Mouse (Mus musculus) right cerebral cortex, postnatal 14 days (tissue): ENCODE measurements at regions not wholly inside any gene's neighbourhood (a gene's known extent, or its start where the extent isn't known, plus 50 kb on each side); places are given as distances from the start of the nearest gene placed in this dataset.
"Not testable (repeated sequence)": the region's sequence is repeated elsewhere in the genome, so short reads cannot be mapped to it uniquely, and the experiment has no call there.

Experiments used
- DNase-seq: peaks from one replicate; pipeline ENCODE4 v3.0.0; 2022

GRCm38 (mm10) chr2:146724924-146725555 is 130.6 kb upstream of the Kiz start:
- DNase-seq, result no peak

GRCm38 (mm10) chr2:146728693-146729092 is 127.0 kb upstream of the Kiz start:
- DNase-seq, result no peak

GRCm38 (mm10) chr2:146731081-146731480 is 124.6 kb upstream of the Kiz start:
- no peak for DNase-seq

- DNase-seq, result not testable (repeated sequence)
Observed at GRCm38 (mm10) chr2:146732891-146733290, 122.8 kb upstream of the Kiz start.

GRCm38 (mm10) chr2:146744396-146744795 is 111.3 kb upstream of the Kiz start:
- no peak for DNase-seq

GRCm38 (mm10) chr2:146745012-146745682 is 110.5 kb upstream of the Kiz start:
- DNase-seq, result no peak

- peak; percentile 43 for DNase-seq
Observed at GRCm38 (mm10) chr2:146745683-146746047, 110.0 kb upstream of the Kiz start.

GRCm38 (mm10) chr2:146753988-146754387 is 101.7 kb upstream of the Kiz start:
- no peak for DNase-seq

- no peak for DNase-seq
Observed at GRCm38 (mm10) chr2:146763522-146764144, 92.0 kb upstream of the Kiz start.

GRCm38 (mm10) chr2:146764313-146765255 is 91.1 kb upstream of the Kiz start:
- peak; percentile 9 for DNase-seq

GRCm38 (mm10) chr2:146774876-146775275 is 80.8 kb upstream of the Kiz start:
- DNase-seq, result no peak

GRCm38 (mm10) chr2:146787132-146787810 is 68.4 kb upstream of the Kiz start:
- no peak for DNase-seq

GRCm38 (mm10) chr2:146787811-146788455 is 67.7 kb upstream of the Kiz start:
- no peak for DNase-seq

- DNase-seq, result no peak
Observed at GRCm38 (mm10) chr2:146792844-146793420, 62.7 kb upstream of the Kiz start.

- no peak for DNase-seq
Observed at GRCm38 (mm10) chr2:146802973-146803372, 52.7 kb upstream of the Kiz start.
